Mouse (Mus musculus) small intestine, adult 2 months (tissue): ENCODE data around the gene Tnfrsf21. TPM values are rescaled to one million over a fixed set of nuclear protein-coding genes. Genes with fewer than 3 reads are reported as not detected.

Experiments
- H3K27ac ChIP-seq: fragments of 200-500 bp; 2 replicates; pipeline ENCODE4 v1.5.1; 2012; ENCODE audit warnings: low read depth, low read length, control low read depth, inconsistent platforms; ENCODE audit not compliant: insufficient read depth
- H3K27me3 ChIP-seq: fragments of 200-500 bp; 2 replicates; pipeline ENCODE4 v1.6.1; 2012; ENCODE audit warnings: mild to moderate bottlenecking, moderate library complexity, low read length, inconsistent platforms; ENCODE audit not compliant: control insufficient read depth, insufficient read depth
- H3K36me3 ChIP-seq: fragments of 200-500 bp; 2 replicates; pipeline ENCODE4 v1.6.1; 2012; ENCODE audit warnings: mild to moderate bottlenecking, low read length, control low read depth, inconsistent platforms; ENCODE audit not compliant: control insufficient read depth, insufficient read depth
- H3K4me1 ChIP-seq: fragments of 200-500 bp; 2 replicates; pipeline ENCODE4 v1.6.1; 2012; ENCODE audit warnings: low read length, inconsistent platforms, mixed read lengths; ENCODE audit not compliant: control insufficient read depth, insufficient read depth, insufficient read length
- H3K4me3 ChIP-seq: fragments of 200-500 bp; 2 replicates; pipeline ENCODE4 v1.5.1; 2012; ENCODE audit warnings: low read depth, mild to moderate bottlenecking, control low read depth, inconsistent platforms, low read length, moderate library complexity
- CTCF ChIP-seq: fragments of 200-500 bp; IDR thresholded peaks from 2 replicates; pipeline ENCODE4 v1.5.1; 2012; ENCODE audit warnings: low read depth, mild to moderate bottlenecking, control low read depth, inconsistent platforms, low read length, moderate library complexity, mixed read lengths; ENCODE audit not compliant: insufficient replicate concordance, insufficient read length; ENCODE audit errors: extremely low read depth
- POLR2A ChIP-seq: fragments of 200-500 bp; IDR thresholded peaks from 2 replicates; pipeline ENCODE4 v1.6.1; 2012; ENCODE audit warnings: low read depth, mild to moderate bottlenecking, control low read depth, inconsistent platforms, low read length, moderate library complexity
- WGBS: fragments of 180-500 bp; shearing (Covaris S2); methylation state at CpG from one replicate; pipeline ENCODE4 v1.1.7; 2018; 5-methylcytosine and 5-hydroxymethylcytosine counted together
- polyA plus RNA-seq: library from polyadenylated mRNA; depleted of rRNA; stranded (reverse); fragments of >200 nt; gene quantifications from 2 replicates; pipeline ENCODE4 v1.2.3, GENCODE M21; 2012

Gene Tnfrsf21
- polyA plus RNA-seq, 1 experiment: 28.5 TPM

GRCm38 (mm10) chr17:43068846-43069553 is 52.6 kb downstream of the Tnfrsf21 start:
- Histone ChIP-seq H3K4me1 (peaks cover 4% of the 10 kb centered on the region; the same call in 1 of the 2 replicates), H3K27ac (no peak overlapping the region), H3K27me3 (no peaks in the 10 kb centered on the region), H3K36me3 (peaks cover 2% of the 10 kb centered on the region; the same call in 1 of the 2 replicates), H3K4me3 (no peak overlapping the region)
- 52% methylated on average over 7 of the region's 7 CpGs for WGBS
- TF ChIP-seq POLR2A: no peak
- no peak for TF ChIP-seq CTCF

- TF ChIP-seq CTCF (no peak), POLR2A (no peak)
- no peaks in the 10 kb centered on the region for H3K36me3 ChIP-seq
- H3K4me1 ChIP-seq: peaks cover 8% of the 10 kb centered on the region; the same call in 1 of the 2 replicates
- no peaks in the 10 kb centered on the region for H3K27me3 ChIP-seq
- WGBS: 77% methylated on average over 2 of the region's 2 CpGs
- no peak overlapping the region for H3K4me3 ChIP-seq
- H3K27ac ChIP-seq: no peak overlapping the region
These were observed 54.6 kb downstream of the Tnfrsf21 start for GRCm38 (mm10) chr17:43070946-43071345.

GRCm38 (mm10) chr17:43072142-43072786 is 55.9 kb downstream of the Tnfrsf21 start:
- no peak for TF ChIP-seq CTCF
- TF ChIP-seq POLR2A: no peak
- H3K4me3 ChIP-seq: no peak overlapping the region
- H3K36me3 ChIP-seq: no peaks in the 10 kb centered on the region
- H3K27me3 ChIP-seq: no peaks in the 10 kb centered on the region
- no peak overlapping the region for H3K27ac ChIP-seq
- 82% methylated on average over 11 of the region's 11 CpGs for WGBS
- H3K4me1 ChIP-seq: peaks cover 8% of the 10 kb centered on the region; the same call in 1 of the 2 replicates

GRCm38 (mm10) chr17:43072787-43073148 is 56.4 kb downstream of the Tnfrsf21 start:
- Histone ChIP-seq H3K27ac (no peak overlapping the region), H3K36me3 (no peaks in the 10 kb centered on the region), H3K27me3 (no peaks in the 10 kb centered on the region), H3K4me3 (no peak overlapping the region), H3K4me1 (peaks cover 8% of the 10 kb centered on the region; the same call in 1 of the 2 replicates)
- WGBS: 73% methylated on average over 5 of the region's 5 CpGs
- TF ChIP-seq POLR2A (no peak), CTCF (no peak)

- 66% methylated on average over 5 of the region's 5 CpGs for WGBS
- Histone ChIP-seq H3K27ac (no peak overlapping the region), H3K36me3 (no peaks in the 10 kb centered on the region), H3K27me3 (no peaks in the 10 kb centered on the region), H3K4me3 (no peak overlapping the region), H3K4me1 (peaks cover 7% of the 10 kb centered on the region; the same call in 1 of the 2 replicates)
- TF ChIP-seq CTCF: no peak
- no peak for TF ChIP-seq POLR2A
These were observed 58.0 kb downstream of the Tnfrsf21 start for GRCm38 (mm10) chr17:43074391-43074790.

GRCm38 (mm10) chr17:43075100-43075499 is 58.7 kb downstream of the Tnfrsf21 start:
- TF ChIP-seq CTCF (no peak), POLR2A (no peak)
- no peaks in the 10 kb centered on the region for H3K36me3 ChIP-seq

GRCm38 (mm10) chr17:43075937-43076336 is 59.6 kb downstream of the Tnfrsf21 start:
- H3K27ac ChIP-seq: no peak overlapping the region
- no peak for TF ChIP-seq CTCF
- TF ChIP-seq POLR2A: no peak

More at GRCm38 (mm10) chr17:43075100-43075499, 58.7 kb downstream of the Tnfrsf21 start:
- Histone ChIP-seq H3K27me3 (no peaks in the 10 kb centered on the region), H3K4me1 (peaks cover 7% of the 10 kb centered on the region; the same call in 1 of the 2 replicates), H3K27ac (no peak overlapping the region), H3K4me3 (no peak overlapping the region)
- WGBS: 47% methylated on average over 8 of the region's 8 CpGs

More at GRCm38 (mm10) chr17:43075937-43076336, 59.6 kb downstream of the Tnfrsf21 start:
- Histone ChIP-seq H3K4me1 (peaks cover 5% of the 10 kb centered on the region; the same call in 1 of the 2 replicates), H3K36me3 (no peaks in the 10 kb centered on the region), H3K27me3 (no peaks in the 10 kb centered on the region), H3K4me3 (no peak overlapping the region)
- WGBS: 26% methylated on average over 8 of the region's 8 CpGs
